Mouse (Mus musculus) layer of hippocampus, postnatal 25 days (tissue): ENCODE measurements around the gene Prrt3. TPM values are rescaled to one million over a fixed set of nuclear protein-coding genes. Genes with fewer than 3 reads are reported as not detected.

Experiments used
- DNase-seq, 2 experiments: peaks; one replicate each; pipeline ENCODE4 v3.0.0; 2022; ENCODE audit warnings: mixed read lengths in 2 of 2, low spot score in 1 of 2; ENCODE audit errors: extremely low spot score in 1 of 2
- microRNA-seq, 2 experiments: library from miRNA; unstranded; fragments of <30 nt; microRNA quantifications; one replicate each; pipeline ENCODE4 v1.2.0; 2021
- total RNA-seq, 2 experiments: library from RNA; stranded (reverse); gene quantifications; 2 replicates each; pipeline ENCODE4 v1.2.3; 2021

Prrt3 gene
- total RNA-seq, 2 experiments from 2014 or later: 54.7 to 57.0 TPM

DNA sequence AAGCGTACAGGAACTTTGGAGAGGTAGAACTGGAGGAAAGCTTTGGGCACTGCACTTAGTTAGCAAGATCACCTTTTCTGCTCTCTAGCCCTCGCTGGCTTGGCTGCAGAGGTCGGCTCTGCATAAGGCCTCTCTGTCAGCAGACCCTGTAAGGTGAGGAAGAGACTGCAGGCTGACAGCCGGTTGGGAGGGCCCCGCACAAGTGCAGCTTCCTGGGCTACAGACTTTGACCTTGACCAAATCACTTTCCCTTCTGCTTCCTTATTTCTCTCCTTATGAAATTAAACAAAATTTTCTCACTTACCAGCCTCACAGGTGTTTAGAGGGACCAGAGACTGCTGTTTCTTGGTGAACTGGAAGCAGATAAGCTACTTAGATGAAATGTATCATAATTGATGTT lies 46.7 kb downstream of the Prrt3 start:
- DNase-seq: no peak

DNA sequence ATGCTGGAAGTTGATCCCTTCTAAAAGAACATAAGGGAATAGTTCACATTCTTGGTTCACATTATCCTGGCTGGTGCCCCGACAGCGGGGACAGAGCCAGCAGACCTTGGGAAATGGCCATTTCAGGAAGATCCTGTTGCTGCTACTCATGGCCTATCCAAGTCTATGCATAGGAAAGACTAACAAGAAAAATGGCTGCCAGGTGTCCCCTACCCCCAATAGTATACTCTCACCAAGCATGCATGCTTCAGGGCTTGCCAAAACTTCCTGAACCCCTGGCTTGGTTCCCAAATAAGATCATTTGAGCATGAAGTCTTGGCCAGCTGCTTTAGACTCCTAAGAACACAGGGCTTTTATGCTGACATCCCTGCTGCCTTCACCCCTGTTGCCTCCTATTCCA lies 49.9 kb downstream of the Prrt3 start:
- DNase-seq: no peak

DNA sequence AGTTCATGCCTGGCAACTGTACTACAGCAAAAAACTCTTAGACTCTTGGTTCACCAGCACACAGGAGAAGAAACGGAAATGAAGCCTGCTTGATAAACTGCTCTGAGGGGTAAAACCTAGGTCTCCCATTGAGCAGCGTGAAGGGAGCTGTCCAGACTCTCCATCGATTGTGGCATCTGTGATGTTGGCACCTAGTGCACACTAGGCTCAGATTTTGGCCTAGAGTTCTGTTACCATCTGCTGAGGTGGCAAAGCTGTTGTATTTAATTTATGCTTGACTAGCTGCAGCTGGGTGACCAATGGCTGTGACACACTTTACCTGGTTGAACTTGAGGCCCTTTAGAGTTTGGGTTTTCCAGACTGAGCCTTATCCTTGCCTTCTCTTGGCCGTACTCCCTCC lies 54.1 kb downstream of the Prrt3 start:
- no peak for DNase-seq

DNA sequence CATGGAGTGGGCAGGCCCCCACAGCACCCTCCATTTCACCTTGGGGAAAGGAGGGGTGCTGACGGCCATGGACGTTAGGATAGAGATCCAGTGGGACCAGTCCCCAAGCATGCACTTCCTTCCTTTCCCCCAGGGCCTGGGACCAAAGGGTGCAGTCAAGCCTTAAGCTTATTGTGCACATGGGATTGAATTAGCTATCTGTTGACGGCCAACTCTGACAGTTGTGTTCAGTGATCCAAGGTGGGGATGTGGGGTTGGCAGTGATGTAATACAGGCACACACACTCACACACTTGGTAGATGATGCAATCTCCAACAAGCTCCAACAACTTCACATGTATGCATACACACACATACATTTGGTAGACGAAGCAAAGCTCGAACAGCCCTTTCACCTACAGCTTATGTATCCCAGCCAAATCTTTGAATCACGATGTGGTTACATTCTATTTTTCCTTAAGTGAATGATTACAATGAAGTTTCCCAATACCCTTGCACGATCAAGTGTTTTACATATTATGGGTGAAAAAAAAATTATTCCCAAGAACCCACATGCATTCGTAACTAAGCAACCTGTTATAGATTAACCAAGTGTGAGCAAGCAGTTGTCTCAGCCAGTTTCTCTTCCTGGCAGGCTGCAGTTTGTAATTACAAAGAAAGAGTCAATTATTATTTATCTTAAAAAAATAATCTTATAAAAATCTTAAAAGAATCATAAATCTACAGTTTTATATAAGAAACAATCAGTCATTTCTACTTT lies 57.3 kb downstream of the Prrt3 start:
- no peak for DNase-seq

Small RNA genes lying within 50 kb of the gene (microRNA-seq; reads per million reads assigned to microRNA genes)
- gene Gm23365: 0 reads per million in 2 experiments

Other genes with a start within 250 kb of the Prrt3 start
- 10 to 100 TPM; 17.5 to 18.9 TPM for gene Cpne9, start 219.6 kb downstream of the Prrt3 start, total RNA-seq
- gene Brpf1, start 194.8 kb downstream of the Prrt3 start, total RNA-seq: 10 to 100 TPM; 32.2 to 35.1 TPM
- 1 to 10 TPM; 7.8 to 8.2 TPM for gene Ogg1, start 175.0 kb downstream of the Prrt3 start, total RNA-seq
- gene Camk1, start 157.9 kb downstream of the Prrt3 start, total RNA-seq: 10 to 100 TPM; 46.7 to 51.6 TPM
- 10 to 100 TPM; 50.1 to 53.2 TPM for gene Tada3, start 124.0 kb downstream of the Prrt3 start, total RNA-seq
- 100 to 1,000 TPM; 320 to 364 TPM for gene Arpc4, start 123.8 kb downstream of the Prrt3 start, total RNA-seq
- 10 to 100 TPM; 13.1 to 20.7 TPM for gene Ttll3, start 112.7 kb downstream of the Prrt3 start, total RNA-seq
- 10 to 100 TPM; 32.7 to 32.9 TPM for gene Rpusd3, start 82.6 kb downstream of the Prrt3 start, total RNA-seq
- gene Cidec, start 66.2 kb downstream of the Prrt3 start, total RNA-seq: not detected
- 10 to 100 TPM; 42.8 to 48.0 TPM for gene Jagn1, start 59.4 kb downstream of the Prrt3 start, total RNA-seq
- under 1 TPM; 0.22 to 0.52 TPM for gene Il17re, start 43.4 kb downstream of the Prrt3 start, total RNA-seq
- 1 to 10 TPM; 6.0 to 6.3 TPM for gene Il17rc, start 30.5 kb downstream of the Prrt3 start, total RNA-seq
- 100 to 1,000 TPM; 104 to 117 TPM for gene Creld1, start 18.6 kb downstream of the Prrt3 start, total RNA-seq
- 10 to 100 TPM; 76.8 to 85.4 TPM for gene Emc3, start 29.7 kb upstream of the Prrt3 start, total RNA-seq
- gene Fancd2, start 29.8 kb upstream of the Prrt3 start, total RNA-seq: 1 to 10 TPM; 1.4 to 2.3 TPM
- gene Fancd2os, start 98.8 kb upstream of the Prrt3 start, total RNA-seq: under 1 TPM; 0.20 to 0.80 TPM
- 100 to 1,000 TPM; 228 to 246 TPM for gene Brk1, start 102.8 kb upstream of the Prrt3 start, total RNA-seq
- gene Vhl, start 122.0 kb upstream of the Prrt3 start, total RNA-seq: 10 to 100 TPM; 47.3 to 52.3 TPM
- 10 to 100 TPM; 16.9 to 21.9 TPM for gene Irak2, start 136.5 kb upstream of the Prrt3 start, total RNA-seq
- gene Tatdn2, start 195.1 kb upstream of the Prrt3 start, total RNA-seq: 10 to 100 TPM; 56.2 to 59.4 TPM
- under 1 TPM in 1 of 2 experiments, not detected in 1; 0.57 TPM for gene Ghrl, start 217.9 kb upstream of the Prrt3 start, total RNA-seq
- 10 to 100 TPM; 73.9 to 78.5 TPM for gene Sec13, start 238.8 kb upstream of the Prrt3 start, total RNA-seq